Mouse (Mus musculus): ENCODE results near the gene Dnajc5. TPM values are rescaled to one million over a fixed set of nuclear protein-coding genes. Genes with fewer than 3 reads are reported as not detected.

Gene Dnajc5
- total RNA-seq, 2 experiments from 2014 or later, result 288 to 300 TPM

GRCm38 (mm10) chr2:181567338-181567737 is 47.1 kb downstream of the Dnajc5 start:
- intact Hi-C loops (cut with DNase I), result no loop called here
- TF ChIP-seq CTCF (IDR thresholded peaks at IDR 0.05), result no peak

GRCm38 (mm10) chr2:181568272-181569008 is 48.2 kb downstream of the Dnajc5 start:
- peak; percentile 56 for TF ChIP-seq CTCF (IDR thresholded peaks at IDR 0.05)
- H3K27ac ChIP-seq, result no peak overlapping the region
- no peak for DNase-seq (ENCODE audit: extremely low spot score in 1 of 2, low spot score in 2 of 2)
- intact Hi-C loops (cut with DNase I), result no loop called here
- no peak overlapping the region for H3K4me3 ChIP-seq

More at GRCm38 (mm10) chr2:181567338-181567737, 47.1 kb downstream of the Dnajc5 start:
- no peak for DNase-seq (ENCODE audit: extremely low spot score in 1 of 2, low spot score in 2 of 2)
- Histone ChIP-seq H3K4me3 (no peak overlapping the region), H3K27ac (no peak overlapping the region)

DNA sequence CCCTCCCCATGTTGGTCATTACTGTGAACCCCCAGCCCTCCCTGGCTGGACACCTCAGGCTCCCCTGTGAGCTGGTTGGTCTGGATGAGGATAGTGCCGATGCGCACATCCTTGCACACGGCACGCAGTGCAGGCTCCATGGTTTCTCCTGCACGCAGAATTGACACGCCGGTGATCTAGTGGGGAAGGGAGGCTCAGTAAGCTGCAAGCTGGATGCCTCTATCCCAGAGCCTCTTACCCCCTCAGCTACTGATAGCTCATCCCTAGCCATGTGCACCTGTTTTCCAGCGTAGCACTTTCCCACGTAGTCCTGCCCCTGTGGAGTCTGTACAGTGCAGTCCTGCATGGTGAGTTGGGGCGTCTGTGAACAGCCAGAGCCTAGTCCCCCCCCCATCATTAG is 49.6 kb downstream of the Dnajc5 start:
- Histone ChIP-seq H3K27ac (no peak overlapping the region), H3K4me3 (no peak overlapping the region)
- no peak for DNase-seq (ENCODE audit: extremely low spot score in 1 of 2, low spot score in 2 of 2)
- intact Hi-C loops (cut with DNase I), result no loop called here
- no peak for TF ChIP-seq CTCF (IDR thresholded peaks at IDR 0.05)

GRCm38 (mm10) chr2:181570375-181570774 is 50.1 kb downstream of the Dnajc5 start:
- intact Hi-C loops (cut with DNase I), result no loop called here
- no peak overlapping the region for H3K27ac ChIP-seq
- H3K4me3 ChIP-seq, result no peak overlapping the region
- no peak for TF ChIP-seq CTCF (IDR thresholded peaks at IDR 0.05)
- no peak for DNase-seq (ENCODE audit: extremely low spot score in 1 of 2, low spot score in 2 of 2)

DNA sequence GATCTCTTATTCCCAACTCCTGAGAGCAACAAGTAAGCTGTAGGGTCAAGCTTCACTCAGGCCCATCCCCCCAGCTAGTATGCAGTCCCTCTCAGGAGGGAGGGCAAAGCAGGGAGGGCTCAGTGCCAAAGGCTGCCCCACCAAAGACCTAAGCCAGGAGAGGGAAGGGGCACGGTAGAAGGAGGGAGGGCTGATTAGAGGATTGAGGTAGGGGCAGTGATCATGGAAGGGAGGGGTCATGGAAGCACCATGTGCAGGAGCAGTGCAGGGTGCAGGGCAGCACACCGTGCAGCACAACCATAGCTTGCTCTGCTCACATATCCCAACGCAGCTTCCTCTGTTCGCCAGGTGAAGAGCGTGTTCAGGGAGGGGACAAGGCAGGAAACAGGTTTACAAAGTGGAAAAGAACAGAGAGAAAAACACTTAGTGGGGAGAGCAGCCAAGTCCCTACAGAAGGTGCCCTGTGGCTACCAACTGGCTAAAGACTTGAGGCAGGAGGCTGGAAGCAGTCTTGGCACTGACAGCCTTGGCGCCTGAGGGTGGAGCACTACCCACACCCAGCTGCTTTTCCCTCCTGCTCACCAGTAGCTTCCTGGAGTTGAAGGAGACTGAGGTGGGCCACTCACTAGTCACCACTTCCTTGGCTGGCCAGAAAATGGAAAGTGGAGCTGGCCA is 50.8 kb downstream of the Dnajc5 start:
- no peak for TF ChIP-seq CTCF (IDR thresholded peaks at IDR 0.05)
- Histone ChIP-seq H3K27ac (no peak overlapping the region), H3K4me3 (no peak overlapping the region)
- intact Hi-C loops (cut with DNase I), result no loop called here
- DNase-seq (ENCODE audit: extremely low spot score in 1 of 2, low spot score in 2 of 2), result no peak

DNA sequence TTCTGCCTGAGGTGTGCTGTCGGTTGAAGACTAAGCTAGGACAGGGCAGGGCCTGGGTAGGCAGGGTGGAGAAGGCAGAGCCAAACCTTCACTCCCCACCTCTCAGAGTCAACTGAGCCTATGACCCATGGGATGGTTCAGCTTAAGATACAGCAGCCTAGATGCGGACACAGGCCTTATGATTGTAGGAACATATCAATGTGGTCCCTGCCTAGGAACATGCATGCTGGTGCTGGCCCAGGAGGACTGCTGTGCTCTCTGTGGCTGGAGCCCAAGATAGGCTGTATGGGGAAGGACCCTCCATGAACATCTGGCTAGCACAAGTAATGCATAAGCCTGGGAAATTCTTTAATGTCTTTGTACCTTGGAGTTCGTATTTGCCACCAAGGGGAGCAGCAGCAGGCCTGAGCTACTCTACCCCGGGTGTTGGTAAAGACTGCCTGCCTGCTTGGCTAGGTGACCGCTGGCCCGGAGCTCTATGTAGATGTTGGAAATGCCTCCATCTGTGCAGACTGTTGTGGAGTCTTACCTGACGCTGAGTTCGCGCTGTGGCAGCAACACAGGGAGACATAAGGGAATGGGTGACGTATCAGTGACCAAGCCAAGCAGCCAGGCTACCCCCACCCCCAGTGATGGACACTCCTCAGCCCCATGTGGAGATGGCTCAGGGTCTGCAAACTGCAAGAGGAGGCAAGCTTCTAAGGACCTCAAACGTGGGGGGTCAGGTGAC is 51.8 kb downstream of the Dnajc5 start:
- Histone ChIP-seq H3K4me3 (no peak overlapping the region), H3K27ac (no peak overlapping the region)
- no peak for TF ChIP-seq CTCF (IDR thresholded peaks at IDR 0.05)
- DNase-seq (ENCODE audit: extremely low spot score in 1 of 2, low spot score in 2 of 2), result no peak
- intact Hi-C loops (cut with DNase I), result no loop called here

DNA sequence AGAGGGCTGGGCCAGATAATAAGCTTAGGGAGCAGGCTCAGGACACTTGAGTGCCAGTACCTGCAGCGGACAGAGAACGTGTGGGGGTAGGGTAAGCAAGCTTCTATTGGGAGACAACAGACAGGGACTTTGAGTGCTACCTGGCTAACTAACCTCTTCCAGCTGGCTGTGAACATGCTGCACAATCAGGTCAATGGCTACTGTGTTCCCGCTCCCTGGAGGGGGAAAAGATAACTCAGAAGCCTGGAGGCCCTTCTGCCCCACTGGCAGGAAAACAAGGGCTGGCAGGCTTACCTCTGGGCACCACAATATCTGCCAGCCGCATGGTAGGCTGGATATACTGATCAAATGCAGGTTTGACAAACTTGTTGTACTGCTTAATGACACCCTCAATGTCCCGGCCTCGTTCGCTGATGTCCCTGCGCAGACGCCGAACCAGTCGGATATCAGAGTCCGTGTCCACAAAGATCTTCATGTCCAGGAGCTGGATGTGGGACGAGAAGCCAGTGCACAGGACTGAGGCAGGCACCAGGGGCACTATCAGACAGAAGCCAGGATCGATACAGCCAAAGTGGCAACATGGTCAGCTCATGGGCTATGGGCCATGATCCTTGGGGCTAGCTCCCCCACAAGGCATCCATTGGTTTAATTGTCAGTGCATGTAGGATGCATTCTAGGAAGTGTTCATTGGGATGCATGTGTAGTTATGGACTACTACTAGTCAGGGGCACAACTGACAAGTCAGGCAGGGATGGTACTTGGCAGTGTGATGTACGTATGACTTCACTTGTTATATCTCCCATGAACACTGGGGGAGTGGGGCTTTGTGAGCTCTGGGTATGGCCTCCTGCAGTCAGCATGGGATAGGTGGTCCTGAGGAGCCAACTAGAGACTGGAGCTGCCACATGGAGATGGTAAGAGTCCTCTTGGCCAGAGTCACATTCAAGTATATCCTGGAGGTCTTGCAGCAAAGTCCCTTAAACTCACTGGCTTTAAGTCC is 52.9 kb downstream of the Dnajc5 start:
- Histone ChIP-seq H3K27ac (no peak overlapping the region), H3K4me3 (no peak overlapping the region)
- TF ChIP-seq CTCF (IDR thresholded peaks at IDR 0.05), result no peak
- DNase-seq (ENCODE audit: extremely low spot score in 1 of 2, low spot score in 2 of 2), result no peak
- intact Hi-C loops (cut with DNase I), result no loop called here

DNA sequence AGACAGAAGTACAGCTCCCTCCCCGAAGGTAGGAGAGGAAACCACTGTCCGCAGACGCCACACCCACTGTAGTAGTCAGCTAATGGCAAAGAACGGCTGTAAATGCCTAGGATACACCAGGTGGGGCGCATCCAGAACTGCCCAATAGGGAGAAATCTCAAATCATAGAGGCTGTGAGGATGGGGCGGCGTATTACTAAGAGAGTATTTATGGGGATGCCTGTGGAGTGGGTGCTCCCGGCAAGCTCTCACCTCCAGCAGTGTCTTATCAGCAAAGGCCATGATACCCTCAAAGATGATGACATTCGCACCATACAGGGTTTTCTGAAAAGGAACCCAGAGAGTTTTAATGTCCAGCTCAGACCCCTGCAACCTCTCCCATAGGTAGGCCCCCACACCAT is 53.7 kb downstream of the Dnajc5 start:
- no peak overlapping the region for H3K27ac ChIP-seq
- intact Hi-C loops (cut with DNase I), result no loop called here

GRCm38 (mm10) chr2:181574921-181575545 is 54.7 kb downstream of the Dnajc5 start:
- Histone ChIP-seq H3K4me3 (no peak overlapping the region), H3K27ac (no peak overlapping the region)
- DNase-seq (ENCODE audit: extremely low spot score in 1 of 2, low spot score in 2 of 2), result no peak
- intact Hi-C loops (cut with DNase I), result no loop called here
- no peak for TF ChIP-seq CTCF (IDR thresholded peaks at IDR 0.05)

More for the DNA sequence above, 53.7 kb downstream of the Dnajc5 start:
- no peak for TF ChIP-seq CTCF (IDR thresholded peaks at IDR 0.05)
- H3K4me3 ChIP-seq, result no peak overlapping the region
- no peak for DNase-seq (ENCODE audit: extremely low spot score in 1 of 2, low spot score in 2 of 2)

- no peak for TF ChIP-seq CTCF (IDR thresholded peaks at IDR 0.05)
- intact Hi-C loops (cut with DNase I), result no loop called here
- Histone ChIP-seq H3K27ac (no peak overlapping the region), H3K4me3 (no peak overlapping the region)
- no peak for DNase-seq (ENCODE audit: extremely low spot score in 1 of 2, low spot score in 2 of 2)
Measured at GRCm38 (mm10) chr2:181576613-181577012, 56.3 kb downstream of the Dnajc5 start.

DNA sequence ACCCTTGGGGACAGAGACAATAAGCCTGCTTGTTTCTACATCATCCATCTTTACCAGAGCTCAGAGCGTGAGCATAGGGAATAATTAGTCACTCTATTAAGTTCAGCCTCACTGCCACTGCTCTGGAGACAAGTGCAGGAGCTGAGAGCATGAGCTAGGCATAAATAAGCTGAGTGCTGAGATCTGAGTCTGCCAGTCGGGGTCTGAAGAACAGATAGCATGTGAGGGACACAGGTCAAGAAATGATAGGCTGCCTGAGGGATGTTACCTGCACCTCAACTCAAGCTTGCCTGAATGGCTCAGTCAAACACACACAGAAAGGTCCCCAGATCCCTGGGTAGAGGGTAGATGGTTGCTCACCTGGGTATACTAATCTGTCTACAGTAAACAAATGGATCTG is 56.8 kb downstream of the Dnajc5 start:
- H3K27ac ChIP-seq, result no peak overlapping the region
- no peak for DNase-seq (ENCODE audit: extremely low spot score in 1 of 2, low spot score in 2 of 2)
- no peak for TF ChIP-seq CTCF (IDR thresholded peaks at IDR 0.05)
- no peak overlapping the region for H3K4me3 ChIP-seq
- intact Hi-C loops (cut with DNase I), result no loop called here

Data from left cerebral cortex, adult 2 months (tissue).